Mouse (Mus musculus): ENCODE data around the gene Asic4. TPM values are rescaled to one million over a fixed set of nuclear protein-coding genes. Genes with fewer than 3 reads are reported as not detected.

Asic4 gene
- total RNA-seq (2023; ENCODE audit: inconsistent age) = not detected in 4 replicates

DNA sequence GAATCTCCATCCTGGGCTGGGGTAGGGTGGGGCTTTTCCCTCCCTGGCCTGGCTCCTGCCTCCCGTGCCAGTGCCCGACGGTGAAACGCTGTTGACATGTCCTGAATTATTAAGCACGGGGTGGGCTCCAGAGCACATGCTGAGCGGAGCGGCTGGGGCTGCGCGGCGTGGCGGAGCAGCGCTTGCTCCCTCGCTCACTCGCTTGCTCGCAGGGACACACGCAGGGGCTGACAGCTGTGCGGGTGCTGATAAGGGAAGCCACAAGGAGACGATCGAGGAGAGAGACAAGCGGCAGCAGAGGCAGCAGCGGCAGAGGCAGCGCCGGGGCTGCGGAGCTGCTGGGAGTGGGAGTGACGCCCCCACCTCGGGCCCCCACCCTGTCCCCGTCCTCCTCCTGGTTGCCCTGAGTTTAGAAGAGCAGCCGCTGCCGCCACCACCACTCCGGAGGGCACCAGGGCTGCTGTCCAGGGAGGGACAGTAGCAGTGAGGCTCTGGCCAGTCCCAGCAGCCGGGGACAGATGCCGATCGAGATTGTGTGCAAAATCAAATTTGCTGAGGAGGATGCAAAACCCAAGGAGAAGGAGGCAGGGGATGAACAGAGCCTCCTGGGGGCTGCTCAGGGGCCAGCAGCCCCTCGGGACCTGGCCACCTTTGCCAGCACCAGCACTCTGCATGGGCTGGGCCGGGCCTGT is at the start of gene Asic4:
Gene Asic4 (plus strand): TSS at position 123 of the 692 bp plus-strand sequence.

DNA sequence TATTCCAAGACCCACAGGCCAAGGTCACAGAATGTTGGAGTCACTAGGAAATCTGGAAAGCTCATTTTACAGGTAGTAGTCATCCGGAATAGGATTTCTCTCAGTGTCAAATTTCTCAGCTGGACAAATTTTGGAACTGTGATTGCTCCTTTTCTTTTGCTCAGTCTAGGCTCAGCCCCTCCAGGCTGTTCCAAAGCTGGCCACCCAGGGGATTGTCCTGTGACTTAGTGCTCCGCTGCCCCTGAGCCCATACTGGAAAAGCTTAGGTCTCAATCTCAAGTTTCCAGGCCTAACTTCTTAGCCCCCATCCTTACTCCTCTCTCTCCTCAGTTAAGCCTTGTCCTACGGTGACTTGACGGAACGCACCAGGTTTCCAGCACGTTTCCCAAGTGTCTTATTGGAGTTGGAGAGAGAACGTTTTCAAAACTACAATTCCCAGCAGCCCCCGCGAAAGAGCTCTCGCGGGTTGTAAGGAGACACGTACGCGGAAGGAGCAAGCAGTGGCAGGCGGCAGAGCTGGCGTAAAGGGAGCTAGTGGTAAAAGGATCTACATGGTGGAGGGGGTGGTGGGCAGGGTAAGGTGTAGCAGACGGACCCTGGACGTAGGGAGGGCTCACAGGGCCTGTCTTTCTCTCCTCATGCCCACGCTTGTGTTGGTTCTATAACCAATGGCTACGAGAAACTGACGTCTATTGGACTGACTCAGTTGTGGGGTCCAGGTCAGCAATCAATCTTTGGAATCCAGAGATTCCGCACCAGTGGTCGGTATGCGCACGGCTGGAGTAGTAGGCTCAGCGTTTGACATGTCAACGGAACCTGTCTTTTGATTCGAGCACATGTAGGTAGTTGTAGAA is 14.5 kb upstream of the Asic4 start, which contains the start of gene Gmppa:
Gene Gmppa (plus strand): TSS at position 456 of the 854 bp plus-strand sequence.

DNA sequence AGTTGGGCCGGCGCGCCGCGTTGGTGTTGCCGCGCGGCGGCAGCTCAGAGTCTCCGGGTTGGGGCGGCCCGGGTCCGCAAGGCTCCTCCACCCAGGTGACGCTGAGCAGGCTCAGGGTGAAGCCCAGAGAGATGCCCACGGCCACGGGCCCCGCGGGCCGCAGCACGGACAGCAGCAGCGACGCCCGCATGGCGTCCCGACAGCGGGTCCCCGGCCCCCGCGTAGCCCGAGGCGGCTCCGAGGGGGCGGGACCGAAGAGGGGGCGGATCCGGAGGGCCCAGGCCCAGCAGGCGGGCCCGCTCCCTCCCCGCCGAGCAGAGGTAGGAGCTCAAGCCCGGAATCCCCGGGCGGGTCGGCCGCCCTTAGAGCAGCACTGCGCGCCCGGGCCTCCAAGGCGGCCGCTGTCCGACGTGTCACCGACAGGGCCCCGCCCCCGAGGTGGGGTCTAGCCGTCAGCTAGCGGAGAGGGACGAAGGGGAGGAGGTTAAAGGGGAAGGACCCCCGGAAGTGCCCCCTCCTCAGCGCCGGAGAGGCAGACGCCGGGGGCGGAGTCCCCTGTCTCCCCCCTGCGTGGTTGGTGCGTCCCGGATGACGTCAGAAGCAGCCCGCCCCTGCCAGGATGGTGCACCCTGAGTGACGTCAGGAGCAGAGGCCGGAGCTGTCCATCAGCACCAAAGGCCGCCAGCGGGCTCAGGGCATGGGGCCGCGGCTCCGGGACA is 28.8 kb downstream of the Asic4 start, which contains the start of the genes Chpf and Tmem198:
Gene Chpf (minus strand): TSS at position 392 of the 719 bp plus-strand sequence.
Gene Tmem198 (plus strand): TSS at position 617 of the 719 bp plus-strand sequence.

DNA sequence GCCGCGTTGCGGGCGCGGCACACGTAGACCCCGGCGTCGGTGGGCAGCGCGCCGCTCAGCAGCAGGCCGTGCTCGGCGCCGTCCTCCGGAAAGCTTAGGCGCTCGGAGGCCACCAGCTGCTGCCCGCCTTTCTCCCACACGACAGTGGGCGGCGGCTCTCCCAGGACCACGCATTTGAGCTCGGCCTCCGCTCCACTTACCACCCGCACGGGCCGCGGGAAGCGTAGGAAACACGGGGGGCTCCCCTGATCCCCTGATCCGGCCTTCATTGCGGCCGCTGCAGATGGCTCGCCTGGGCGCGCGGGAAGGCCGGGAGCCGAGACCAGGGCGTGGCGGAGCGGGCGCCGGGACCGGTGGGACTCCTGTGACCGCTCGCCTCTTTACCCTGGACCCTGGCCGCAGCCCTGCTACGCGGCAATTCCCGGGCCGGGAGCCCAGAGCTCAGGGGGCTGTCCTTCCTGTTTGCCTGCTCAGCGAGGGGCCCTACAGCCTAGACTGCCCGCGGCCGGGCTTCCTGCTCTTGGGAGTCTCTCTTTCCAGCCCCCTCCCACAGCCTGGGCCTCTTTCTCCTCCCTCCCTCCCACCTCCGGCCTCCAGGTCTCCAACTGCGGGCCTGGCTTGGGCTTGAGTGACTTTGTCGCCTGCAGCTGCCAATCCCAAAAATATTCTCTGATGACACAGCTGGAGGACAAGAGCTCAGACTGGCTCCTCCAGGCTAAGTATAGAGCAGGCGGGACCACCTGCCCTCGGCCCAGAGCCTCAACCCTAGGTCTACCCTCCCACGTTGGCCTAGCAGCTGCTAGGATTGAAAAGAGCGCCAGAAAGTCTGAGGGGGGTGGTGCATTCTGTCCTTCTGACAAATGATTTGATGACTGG is 56.0 kb downstream of the Asic4 start, which contains the start of gene Obsl1:
Gene Obsl1 (minus strand): TSS at position 497 of the 876 bp plus-strand sequence.

DNA sequence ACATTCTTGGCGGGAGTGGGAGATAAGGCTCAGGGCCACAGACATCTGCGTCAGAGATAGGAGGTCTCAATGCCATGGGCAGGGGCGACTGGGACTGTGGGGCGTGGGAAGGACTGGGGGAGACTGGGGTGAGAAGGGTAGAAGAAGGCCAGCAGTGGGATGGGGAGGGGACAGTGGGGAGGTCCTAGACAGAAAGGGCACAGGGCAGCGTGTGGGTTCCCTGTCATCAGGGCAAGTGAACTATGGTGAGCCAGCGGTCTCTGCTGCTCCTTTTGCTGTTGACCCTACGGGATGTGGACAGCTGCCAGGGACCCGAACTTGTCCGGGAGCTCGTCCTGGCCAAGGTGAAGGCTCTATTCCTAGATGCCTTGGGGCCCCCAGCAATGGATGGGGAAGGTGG is 56.8 kb downstream of the Asic4 start, which contains the start of gene Inha:
Gene Inha (plus strand): TSS at position 72 of the 400 bp plus-strand sequence.

DNA sequence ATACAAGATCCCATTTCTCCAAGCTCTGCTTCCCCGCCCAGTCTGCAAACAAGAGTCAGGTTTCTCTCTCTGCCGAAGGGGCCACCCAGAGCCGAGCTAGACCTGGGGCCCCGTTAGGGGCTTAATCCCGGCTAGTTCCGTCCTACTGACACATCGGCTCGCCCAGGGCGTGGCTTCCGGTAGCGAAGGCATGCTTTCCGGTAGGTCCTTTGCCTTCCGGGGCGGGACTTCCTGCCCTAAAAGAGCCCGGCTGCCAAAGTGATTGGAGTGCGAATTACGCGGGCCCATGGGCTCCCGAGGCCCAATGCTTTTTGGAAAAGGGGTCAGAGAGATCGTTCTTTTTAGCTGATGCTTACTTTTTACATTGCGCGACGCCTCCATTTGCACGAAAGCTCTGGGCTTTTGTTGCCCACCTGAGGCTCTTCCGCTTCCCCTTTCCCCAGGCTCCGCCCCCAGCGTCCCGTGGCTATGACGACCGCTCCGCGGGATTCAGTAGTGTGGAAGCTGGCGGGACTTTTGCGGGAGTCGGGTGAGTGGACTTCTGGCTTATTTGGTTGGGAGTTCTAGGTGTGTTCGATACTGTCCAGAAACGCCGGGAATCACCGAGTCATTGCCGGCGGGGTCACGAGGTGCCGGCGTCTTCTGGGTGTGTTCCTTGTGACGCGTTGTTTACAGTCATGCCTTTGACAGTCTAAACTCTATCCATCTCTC is 71.2 kb downstream of the Asic4 start, which contains the start of gene Stk11ip:
Gene Stk11ip (plus strand): TSS at position 209 of the 711 bp plus-strand sequence.

Other genes with a start within 250 kb of the Asic4 start
- gene Glb1l, start 239.6 kb upstream of the Asic4 start, total RNA-seq (2023; ENCODE audit: inconsistent age) = 12.0 to 21.7 TPM (median 14.2 TPM) in 4 replicates
- 89.4 to 98.9 TPM (median 93.2 TPM) in 4 replicates for gene Stk16, start 239.6 kb upstream of the Asic4 start, total RNA-seq (2023; ENCODE audit: inconsistent age)
- gene Tuba4a, start 230.6 kb upstream of the Asic4 start, total RNA-seq (2023; ENCODE audit: inconsistent age) = 197 to 212 TPM (median 207 TPM) in 4 replicates
- gene A630095N17Rik, start 218.3 kb upstream of the Asic4 start, total RNA-seq (2023; ENCODE audit: inconsistent age) = 1.3 TPM in 1 of 4 replicates, not detected in the others
- 80.0 to 93.8 TPM (median 88.3 TPM) in 4 replicates for gene Dnajb2, start 214.0 kb upstream of the Asic4 start, total RNA-seq (2023; ENCODE audit: inconsistent age)
- gene Ptprn, start 185.9 kb upstream of the Asic4 start, total RNA-seq (2023; ENCODE audit: inconsistent age) = 0.19 TPM in 1 of 4 replicates, not detected in the others
- gene Resp18, start 172.0 kb upstream of the Asic4 start, total RNA-seq (2023; ENCODE audit: inconsistent age) = not detected in 4 replicates
- gene Dnpep, start 132.4 kb upstream of the Asic4 start, total RNA-seq (2023; ENCODE audit: inconsistent age) = 44.7 to 64.5 TPM (median 48.8 TPM) in 4 replicates
- 0.21 to 0.70 TPM in 2 of 4 replicates, not detected in the others for gene Des, start 90.1 kb upstream of the Asic4 start, total RNA-seq (2023; ENCODE audit: inconsistent age)
- not detected in 4 replicates for gene Speg, start 75.1 kb upstream of the Asic4 start, total RNA-seq (2023; ENCODE audit: inconsistent age)
- 55.8 to 68.5 TPM (median 60.3 TPM) in 4 replicates for gene Gmppa, start 14.5 kb upstream of the Asic4 start, total RNA-seq (2023; ENCODE audit: inconsistent age)
- 22.9 to 28.0 TPM (median 23.2 TPM) in 4 replicates for gene Chpf, start 28.9 kb downstream of the Asic4 start, total RNA-seq (2023; ENCODE audit: inconsistent age)
- 4.3 to 5.5 TPM (median 4.7 TPM) in 4 replicates for gene Tmem198, start 29.1 kb downstream of the Asic4 start, total RNA-seq (2023; ENCODE audit: inconsistent age)
- 0.16 to 0.48 TPM (median 0.45 TPM) in 3 of 4 replicates, not detected in the other for gene Obsl1, start 56.0 kb downstream of the Asic4 start, total RNA-seq (2023; ENCODE audit: inconsistent age)
- not detected in 4 replicates for gene Inha, start 56.6 kb downstream of the Asic4 start, total RNA-seq (2023; ENCODE audit: inconsistent age)
- 225 to 244 TPM (median 229 TPM) in 4 replicates for gene Stk11ip, start 71.1 kb downstream of the Asic4 start, total RNA-seq (2023; ENCODE audit: inconsistent age)
- 0.67 to 1.7 TPM (median 1.6 TPM) in 4 replicates for gene Slc4a3, start 95.8 kb downstream of the Asic4 start, total RNA-seq (2023; ENCODE audit: inconsistent age)

Measured in B cell, adult (primary cell).